Mouse (Mus musculus): Measurements from ENCODE around the gene Ptprb. TPM values are rescaled to one million over a fixed set of nuclear protein-coding genes. Genes with fewer than 3 reads are reported as not detected.

Ptprb gene
- polyA plus RNA-seq, 1 experiment = 1.8 TPM

DNA sequence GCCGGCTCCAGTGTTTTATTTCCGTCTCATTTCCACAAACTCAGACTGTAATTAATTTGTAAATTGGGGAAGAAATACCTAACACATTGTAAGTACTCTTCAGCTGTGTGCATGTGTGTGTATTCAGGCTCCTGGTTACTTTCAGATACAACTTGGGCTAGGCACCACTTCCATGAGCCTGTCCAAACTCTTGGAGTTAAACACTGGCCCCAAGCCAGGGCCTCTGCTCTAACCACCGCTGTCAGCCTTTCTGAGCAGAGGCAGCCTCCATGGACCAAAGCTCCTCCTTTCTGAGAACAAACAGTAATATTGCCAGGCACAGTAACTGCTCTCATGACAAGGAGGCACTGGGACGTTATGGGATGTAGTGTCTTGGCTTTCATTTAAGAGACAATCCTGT, 101.5 kb downstream of the Ptprb start:
- no peaks in the 10 kb centered on the region for H3K27me3 ChIP-seq (ENCODE audit: control insufficient read depth, insufficient read depth, low read length)
- no peak for DNase-seq
- H3K4me3 ChIP-seq (ENCODE audit: control insufficient read depth, insufficient read depth, low read length) = no peak overlapping the region
- H3K4me1 ChIP-seq (replicated peaks; ENCODE audit: control insufficient read depth, insufficient read depth, low read length) = no peaks in the 10 kb centered on the region
- WGBS = 92% methylated on average over 4 of the region's 4 CpGs
- no peaks in the 10 kb centered on the region for H3K36me3 ChIP-seq (ENCODE audit: control insufficient read depth, insufficient read depth, low read length)
- no peak for TF ChIP-seq POLR2A (IDR thresholded peaks at IDR 0.05; ENCODE audit: control insufficient read depth, extremely low read depth, insufficient read depth, low read length, poor library complexity)
- no peak for TF ChIP-seq CTCF (IDR thresholded peaks at IDR 0.05; ENCODE audit: borderline replicate concordance, control insufficient read depth, extremely low read depth, insufficient read depth, low read length, poor library complexity)
- no peak overlapping the region for H3K27ac ChIP-seq (ENCODE audit: control insufficient read depth, insufficient read depth, low read length)

DNA sequence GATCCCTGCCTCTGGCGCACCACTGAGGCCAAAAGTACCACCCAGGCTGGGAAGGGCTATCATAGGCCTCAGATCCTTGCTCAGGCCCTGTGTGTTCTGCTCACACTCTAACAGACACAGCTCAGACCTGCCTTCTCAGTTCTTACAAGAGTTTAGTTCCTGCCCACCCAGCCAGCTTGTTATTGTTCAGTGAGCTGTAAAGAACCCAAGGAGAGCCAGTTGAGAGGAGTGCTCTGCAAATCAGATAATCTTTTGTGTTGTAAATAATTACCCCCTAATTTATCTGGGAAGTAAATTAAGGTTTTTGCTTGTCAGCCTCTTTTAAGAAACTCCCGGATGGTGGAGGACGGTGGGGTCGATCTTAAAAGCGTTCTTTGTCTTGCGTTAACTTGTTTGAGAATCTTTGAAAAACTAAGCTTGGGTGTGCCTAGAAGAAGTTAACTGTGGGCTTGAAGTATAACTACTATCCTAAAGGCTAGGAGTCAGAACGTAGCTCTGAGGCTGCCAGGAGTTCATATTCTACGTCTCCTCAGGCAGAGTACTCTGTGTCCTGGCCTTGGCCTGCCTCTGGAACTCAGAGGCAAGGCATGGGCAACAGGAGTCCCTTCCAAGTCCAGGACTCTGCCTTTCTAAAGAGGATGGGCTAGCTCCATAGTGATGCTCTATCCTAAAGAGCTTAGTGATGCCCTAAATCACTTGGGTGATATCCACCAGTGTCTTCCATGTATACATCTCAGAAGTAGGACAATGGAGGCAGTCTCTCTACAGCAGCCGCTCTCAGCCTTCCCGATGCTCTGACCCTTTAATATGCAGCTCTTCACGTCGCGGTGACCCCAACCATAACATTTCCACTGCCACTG, 107.7 kb downstream of the Ptprb start:
- Histone ChIP-seq H3K36me3 (ENCODE audit: control insufficient read depth, insufficient read depth, low read length) (no peaks in the 10 kb centered on the region), H3K4me1 (replicated peaks; ENCODE audit: control insufficient read depth, insufficient read depth, low read length) (no peaks in the 10 kb centered on the region), H3K27me3 (ENCODE audit: control insufficient read depth, insufficient read depth, low read length) (no peaks in the 10 kb centered on the region), H3K4me3 (ENCODE audit: control insufficient read depth, insufficient read depth, low read length) (no peak overlapping the region), H3K27ac (ENCODE audit: control insufficient read depth, insufficient read depth, low read length) (no peak overlapping the region)
- WGBS = 94% methylated on average over 13 of the region's 13 CpGs
- TF ChIP-seq POLR2A (IDR thresholded peaks at IDR 0.05; ENCODE audit: control insufficient read depth, extremely low read depth, insufficient read depth, low read length, poor library complexity) = no peak
- TF ChIP-seq CTCF (IDR thresholded peaks at IDR 0.05; ENCODE audit: borderline replicate concordance, control insufficient read depth, extremely low read depth, insufficient read depth, low read length, poor library complexity) = no peak
- DNase-seq = no peak

DNA sequence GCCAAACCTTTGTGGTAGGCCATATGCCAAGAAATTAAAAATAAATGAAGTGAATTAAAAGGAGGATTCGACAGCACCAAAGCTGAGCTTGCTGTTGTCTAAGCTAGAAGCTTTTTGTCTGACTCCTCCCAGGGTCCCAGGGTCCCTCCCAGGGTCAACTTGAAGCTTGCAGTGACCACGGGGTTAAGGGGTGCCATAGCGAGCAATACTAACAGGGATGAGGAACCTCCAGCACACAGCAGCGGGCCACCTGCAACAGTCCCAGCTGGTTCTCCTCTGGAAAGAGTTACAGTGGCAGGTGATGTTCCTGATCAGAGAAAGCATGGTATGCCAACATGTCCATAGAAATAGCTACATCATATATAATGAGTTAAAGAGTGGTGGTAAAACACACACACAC, 109.1 kb downstream of the Ptprb start:
- H3K4me1 ChIP-seq (replicated peaks; ENCODE audit: control insufficient read depth, insufficient read depth, low read length) = no peaks in the 10 kb centered on the region
- WGBS = 87% methylated on average over 4 of the region's 4 CpGs
- DNase-seq = no peak
- H3K4me3 ChIP-seq (ENCODE audit: control insufficient read depth, insufficient read depth, low read length) = no peak overlapping the region
- H3K36me3 ChIP-seq (ENCODE audit: control insufficient read depth, insufficient read depth, low read length) = no peaks in the 10 kb centered on the region
- TF ChIP-seq POLR2A (IDR thresholded peaks at IDR 0.05; ENCODE audit: control insufficient read depth, extremely low read depth, insufficient read depth, low read length, poor library complexity) = no peak
- no peak for TF ChIP-seq CTCF (IDR thresholded peaks at IDR 0.05; ENCODE audit: borderline replicate concordance, control insufficient read depth, extremely low read depth, insufficient read depth, low read length, poor library complexity)
- H3K27ac ChIP-seq (ENCODE audit: control insufficient read depth, insufficient read depth, low read length) = no peak overlapping the region
- no peaks in the 10 kb centered on the region for H3K27me3 ChIP-seq (ENCODE audit: control insufficient read depth, insufficient read depth, low read length)

DNA sequence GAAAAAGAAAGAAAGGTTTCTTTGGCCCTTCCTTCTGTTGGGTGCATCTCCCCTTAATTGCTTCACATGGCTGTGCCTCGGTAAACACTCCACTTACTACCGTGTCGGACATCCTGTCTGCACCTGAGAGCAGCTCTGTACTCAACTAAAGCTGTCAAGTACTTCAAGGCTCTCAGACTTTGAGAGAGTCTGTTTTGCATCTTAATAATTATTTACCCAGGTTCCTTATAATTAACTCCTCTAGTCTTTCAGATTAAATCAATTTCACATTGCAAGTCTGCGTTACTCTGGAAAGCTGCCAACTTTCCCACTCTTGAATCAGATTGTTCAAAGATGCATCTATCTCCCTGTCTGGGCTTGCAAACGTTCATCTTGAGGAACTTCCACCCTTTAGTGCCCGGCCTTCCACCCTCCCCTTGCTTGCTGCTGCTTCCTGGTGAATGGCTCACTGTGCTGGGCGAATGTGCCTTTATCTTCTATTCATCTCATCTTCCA, 111.1 kb downstream of the Ptprb start:
- DNase-seq = no peak
- no peak overlapping the region for H3K4me3 ChIP-seq (ENCODE audit: control insufficient read depth, insufficient read depth, low read length)
- no peaks in the 10 kb centered on the region for H3K36me3 ChIP-seq (ENCODE audit: control insufficient read depth, insufficient read depth, low read length)
- no peak overlapping the region for H3K27ac ChIP-seq (ENCODE audit: control insufficient read depth, insufficient read depth, low read length)
- TF ChIP-seq CTCF (IDR thresholded peaks at IDR 0.05; ENCODE audit: borderline replicate concordance, control insufficient read depth, extremely low read depth, insufficient read depth, low read length, poor library complexity) = no peak
- TF ChIP-seq POLR2A (IDR thresholded peaks at IDR 0.05; ENCODE audit: control insufficient read depth, extremely low read depth, insufficient read depth, low read length, poor library complexity) = no peak
- H3K27me3 ChIP-seq (ENCODE audit: control insufficient read depth, insufficient read depth, low read length) = no peaks in the 10 kb centered on the region
- WGBS = 64% methylated on average over 7 of the region's 7 CpGs
- H3K4me1 ChIP-seq (replicated peaks; ENCODE audit: control insufficient read depth, insufficient read depth, low read length) = no peaks in the 10 kb centered on the region

DNA sequence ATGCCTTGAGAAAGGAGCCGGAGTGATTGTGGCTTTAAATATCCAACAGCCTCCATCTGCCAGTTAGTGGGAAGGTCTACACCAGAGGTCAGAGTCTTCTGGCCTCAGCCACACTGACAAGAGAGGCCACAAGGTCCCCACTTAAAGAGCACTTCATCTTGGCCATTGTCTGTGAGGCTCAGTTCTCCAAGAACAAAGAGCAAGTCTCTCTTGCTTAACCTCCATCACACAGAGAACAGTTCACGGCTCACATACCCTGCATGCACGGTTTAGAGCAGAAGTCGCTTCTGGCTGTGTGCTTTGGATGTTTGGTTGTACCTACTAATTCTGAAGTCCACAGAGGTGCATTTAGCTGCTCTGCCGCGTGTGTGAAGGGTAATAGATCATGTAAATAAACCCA, 113.5 kb downstream of the Ptprb start:
- TF ChIP-seq POLR2A (IDR thresholded peaks at IDR 0.05; ENCODE audit: control insufficient read depth, extremely low read depth, insufficient read depth, low read length, poor library complexity) (no peak), CTCF (IDR thresholded peaks at IDR 0.05; ENCODE audit: borderline replicate concordance, control insufficient read depth, extremely low read depth, insufficient read depth, low read length, poor library complexity) (no peak)
- WGBS = 92% methylated on average over 6 of the region's 6 CpGs
- Histone ChIP-seq H3K36me3 (ENCODE audit: control insufficient read depth, insufficient read depth, low read length) (no peaks in the 10 kb centered on the region), H3K27ac (ENCODE audit: control insufficient read depth, insufficient read depth, low read length) (no peak overlapping the region), H3K4me1 (replicated peaks; ENCODE audit: control insufficient read depth, insufficient read depth, low read length) (no peaks in the 10 kb centered on the region), H3K4me3 (ENCODE audit: control insufficient read depth, insufficient read depth, low read length) (no peak overlapping the region), H3K27me3 (ENCODE audit: control insufficient read depth, insufficient read depth, low read length) (no peaks in the 10 kb centered on the region)
- DNase-seq = no peak

DNA sequence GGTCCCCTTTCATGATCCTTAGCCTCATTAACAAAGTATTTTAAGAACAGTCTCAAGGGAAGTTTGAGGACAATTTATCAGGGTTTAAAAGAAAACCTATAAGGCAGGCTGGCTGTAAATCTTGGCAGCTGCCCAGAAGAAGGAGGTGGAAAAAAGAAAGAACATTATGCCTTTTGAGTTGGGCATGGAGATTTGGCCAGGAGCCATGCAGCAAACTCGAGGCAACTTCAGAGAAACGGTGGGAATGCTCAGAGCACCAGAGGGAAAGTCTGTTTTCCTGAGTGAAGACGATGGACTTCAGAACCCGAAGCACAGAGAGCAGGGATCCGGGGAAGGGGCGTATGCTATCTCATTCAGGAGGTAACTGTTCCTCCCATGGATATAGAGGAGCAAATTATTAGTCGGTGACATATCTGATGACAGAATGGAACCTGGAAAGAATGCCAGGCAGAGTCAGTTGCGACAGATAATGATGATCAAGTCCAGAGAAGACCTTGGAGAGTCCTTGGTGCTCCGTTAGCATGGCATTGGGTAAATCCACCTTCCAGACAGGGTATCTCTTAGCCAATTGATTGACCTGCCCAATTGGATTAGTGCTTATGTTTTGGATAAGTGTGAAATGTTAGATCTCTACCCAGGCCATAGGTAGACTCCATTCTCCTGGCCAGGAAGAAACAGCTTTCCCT, 118.6 kb downstream of the Ptprb start:
- H3K4me1 ChIP-seq (replicated peaks; ENCODE audit: control insufficient read depth, insufficient read depth, low read length) = no peaks in the 10 kb centered on the region
- H3K36me3 ChIP-seq (ENCODE audit: control insufficient read depth, insufficient read depth, low read length) = no peaks in the 10 kb centered on the region
- no peak for TF ChIP-seq POLR2A (IDR thresholded peaks at IDR 0.05; ENCODE audit: control insufficient read depth, extremely low read depth, insufficient read depth, low read length, poor library complexity)
- TF ChIP-seq CTCF (IDR thresholded peaks at IDR 0.05; ENCODE audit: borderline replicate concordance, control insufficient read depth, extremely low read depth, insufficient read depth, low read length, poor library complexity) = no peak
- no peak overlapping the region for H3K27ac ChIP-seq (ENCODE audit: control insufficient read depth, insufficient read depth, low read length)
- WGBS = 87% methylated on average over 9 of the region's 9 CpGs
- no peak for DNase-seq
- no peak overlapping the region for H3K4me3 ChIP-seq (ENCODE audit: control insufficient read depth, insufficient read depth, low read length)
- no peaks in the 10 kb centered on the region for H3K27me3 ChIP-seq (ENCODE audit: control insufficient read depth, insufficient read depth, low read length)

Measured in thymus, adult 2 months (tissue).